Mouse (Mus musculus): ENCODE results near the gene Olfr1307. TPM values are rescaled to one million over a fixed set of nuclear protein-coding genes. Genes with fewer than 3 reads are reported as not detected.

The Olfr1307 gene
- polyA plus RNA-seq (2021; fragmentation: Nextera tagmentation): not detected in 2 replicates
- long read RNA-seq, experiment 1: 0 reads
- long read RNA-seq, experiment 2: 0 reads

GRCm38 (mm10) chr2:111949340-111949739 lies at the start of gene Olfr1307:
TSS of gene Olfr1307 (minus strand) at chr2:111949440.

DNA sequence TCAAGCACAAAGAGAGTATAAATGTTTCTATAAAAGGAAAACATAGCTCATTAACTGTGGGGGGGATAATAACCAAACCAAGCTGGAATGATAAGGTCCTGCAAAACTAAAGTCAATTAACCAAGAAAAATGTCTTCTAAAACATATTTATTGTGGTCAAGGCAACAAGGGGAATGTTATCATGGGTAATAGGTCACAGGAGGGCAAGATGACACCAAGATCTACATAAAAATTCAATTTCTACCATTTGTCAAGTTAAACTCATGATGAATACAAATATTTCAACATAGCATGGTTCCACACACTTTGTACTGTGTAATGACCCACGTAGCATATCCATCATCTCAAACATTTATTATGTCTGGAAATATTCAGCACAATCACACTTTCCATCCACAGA lies 40.9 kb upstream of the Olfr1307 start, which contains the start of gene Olfr1309:
TSS of gene Olfr1309 (minus strand) at position 101 of the 400 bp plus-strand sequence.

GRCm38 (mm10) chr2:111964844-111965243 lies 15.6 kb upstream of the Olfr1307 start, which contains the start of gene Olfr1308:
TSS of gene Olfr1308 (minus strand) at chr2:111964944.

DNA sequence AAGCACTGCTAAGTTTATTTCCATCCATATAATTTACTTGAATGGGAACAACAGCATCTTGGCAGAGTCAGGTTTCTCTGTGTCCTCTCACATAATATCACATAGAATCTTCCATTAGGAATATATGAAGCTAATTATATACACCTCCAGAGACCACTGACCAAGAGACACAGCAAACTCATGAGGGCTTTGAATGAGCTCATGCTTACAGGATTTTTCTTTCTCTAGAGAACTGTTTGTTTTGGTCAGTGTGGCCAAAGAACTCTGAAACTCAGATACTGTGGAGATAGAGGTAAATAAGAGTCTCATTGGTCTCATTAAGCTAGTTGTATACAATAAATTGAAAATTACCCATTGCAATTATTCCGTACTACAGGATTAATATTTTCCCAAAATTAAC lies 33.1 kb downstream of the Olfr1307 start, which contains the start of gene Olfr1306:
TSS of gene Olfr1306 (minus strand) at position 101 of the 400 bp plus-strand sequence.

Other genes starting within 250 kb of the Olfr1307 start
- not detected in 2 replicates for gene Olfr1301, start 198.4 kb downstream of the Olfr1307 start, polyA plus RNA-seq (2021; fragmentation: Nextera tagmentation)
- not detected in 2 replicates for gene Olfr1302, start 172.0 kb downstream of the Olfr1307 start, polyA plus RNA-seq (2021; fragmentation: Nextera tagmentation)
- not detected in 2 replicates for gene Olfr1303, start 129.1 kb downstream of the Olfr1307 start, polyA plus RNA-seq (2021; fragmentation: Nextera tagmentation)
- not detected in 2 replicates for gene Olfr1305, start 72.3 kb downstream of the Olfr1307 start, polyA plus RNA-seq (2021; fragmentation: Nextera tagmentation)
- gene Olfr1306, start 33.2 kb downstream of the Olfr1307 start, polyA plus RNA-seq (2021; fragmentation: Nextera tagmentation): not detected in 2 replicates
- gene Olfr1308, start 15.5 kb upstream of the Olfr1307 start, polyA plus RNA-seq (2021; fragmentation: Nextera tagmentation): not detected in 2 replicates
- not detected in 2 replicates for gene Olfr1309, start 40.8 kb upstream of the Olfr1307 start, polyA plus RNA-seq (2021; fragmentation: Nextera tagmentation)
- gene Olfr1310, start 63.3 kb upstream of the Olfr1307 start, polyA plus RNA-seq (2021; fragmentation: Nextera tagmentation): not detected in 2 replicates
- not detected in 2 replicates for gene Olfr1311, start 75.0 kb upstream of the Olfr1307 start, polyA plus RNA-seq (2021; fragmentation: Nextera tagmentation)
- not detected in 2 replicates for gene Olfr1312, start 100.8 kb upstream of the Olfr1307 start, polyA plus RNA-seq (2021; fragmentation: Nextera tagmentation)
- not detected in 2 replicates for gene Olfr1313, start 128.4 kb upstream of the Olfr1307 start, polyA plus RNA-seq (2021; fragmentation: Nextera tagmentation)
- gene Olfr1314, start 147.3 kb upstream of the Olfr1307 start, polyA plus RNA-seq (2021; fragmentation: Nextera tagmentation): not detected in 2 replicates
- gene Olfr1315-ps1, start 166.0 kb upstream of the Olfr1307 start, polyA plus RNA-seq (2021; fragmentation: Nextera tagmentation): not detected in 2 replicates
- gene Olfr1316, start 185.5 kb upstream of the Olfr1307 start, polyA plus RNA-seq (2021; fragmentation: Nextera tagmentation): not detected in 2 replicates
- gene Olfr1317, start 190.9 kb upstream of the Olfr1307 start, polyA plus RNA-seq (2021; fragmentation: Nextera tagmentation): not detected in 2 replicates
- not detected in 2 replicates for gene Olfr1318, start 204.8 kb upstream of the Olfr1307 start, polyA plus RNA-seq (2021; fragmentation: Nextera tagmentation)